10 mouse cellular contexts compared by ENCODE assay signal in the genomic region with DNA sequence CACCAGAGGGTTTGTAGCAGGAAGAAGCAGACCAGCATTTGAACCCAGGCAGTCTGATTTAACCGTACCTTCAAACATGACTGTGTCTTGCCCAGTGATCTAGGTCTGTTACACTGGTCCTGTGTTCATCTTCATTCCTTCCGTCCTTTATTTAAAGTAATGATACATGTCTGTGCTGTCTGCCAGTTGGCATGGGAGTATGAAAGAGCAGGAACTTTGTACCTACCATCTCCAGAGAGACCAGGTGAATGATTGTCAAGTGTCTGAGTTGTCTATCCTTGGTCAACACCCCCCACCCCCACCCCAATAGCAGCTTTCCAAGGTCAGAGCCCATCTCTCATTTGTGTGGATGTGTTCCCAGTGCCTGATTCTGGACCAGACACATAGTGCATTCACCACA.
"Had no signal": no experiment of that assay in that cellular context is flagged by ENCODE, and none has a peak within 500 bp of the region (broad histone marks: within the 10 kb centered on the region; RNA-seq: fewer than 3 reads in every experiment).

No protein-coding gene starts in this region.

- H3K27ac ChIP-seq: intestine, embryonic 15.5 days; left cerebral cortex, adult 2 months; liver, embryonic 13.5 days had no signal

- DNase-seq: layer of hippocampus, postnatal 36 days; liver, embryonic 13.5 days; lung, adult 2 months; lung, postnatal 14 days; lung, postnatal 4 days; midbrain, embryonic 14.5 days; thymus, adult 18-20 months; thymus, postnatal 36 days had no signal

- H3K4me3 ChIP-seq: intestine, embryonic 15.5 days; left cerebral cortex, adult 2 months; liver, embryonic 13.5 days had no signal
